In genomic region chr8:11203260-11204110, GRCm38 (mm10) we compare ENCODE assay signal across 12 mouse cellular contexts.
DNase-seq lines count a peak whose midpoint lies in the region; ATAC-seq and TF ChIP-seq lines count a peak whose summit lies in the region.
"Had no signal": no experiment of that assay in that cellular context is flagged by ENCODE, and none has a peak within 500 bp of the region (broad histone marks: within the 10 kb centered on the region; RNA-seq: fewer than 3 reads in every experiment).

No protein-coding gene starts in this region.

- no peak overlapping the region for H3K27ac ChIP-seq in forebrain, postnatal 0 days (ENCODE audit: low read depth, low read length)
- no peak overlapping the region for H3K27ac ChIP-seq in forebrain, embryonic 14.5 days (ENCODE audit: low read depth, low read length)
- H3K27ac ChIP-seq in hindbrain, embryonic 13.5 days: peak overlapping the region; percentile 72
- H3K27ac ChIP-seq: limb, embryonic 13.5 days had no signal

- TF ChIP-seq CTCF in forebrain, postnatal 0 days (IDR thresholded peaks at IDR 0.05; ENCODE audit: low read depth): no peak

- H3K36me3 ChIP-seq in forebrain, postnatal 0 days (ENCODE audit: insufficient read depth): peaks cover 25% of the 10 kb centered on the region
- no peaks in the 10 kb centered on the region for H3K36me3 ChIP-seq in forebrain, embryonic 14.5 days (ENCODE audit: control insufficient read depth, insufficient read depth, low read length)
- no peaks in the 10 kb centered on the region for H3K36me3 ChIP-seq in hindbrain, embryonic 13.5 days

- no peaks in the 10 kb centered on the region for H3K4me1 ChIP-seq in forebrain, postnatal 0 days (ENCODE audit: insufficient read depth)
- no peaks in the 10 kb centered on the region for H3K4me1 ChIP-seq in forebrain, embryonic 14.5 days (ENCODE audit: control insufficient read depth, insufficient read depth, low read length)
- H3K4me1 ChIP-seq in hindbrain, embryonic 13.5 days (replicated peaks): peaks cover 12% of the 10 kb centered on the region
- H3K4me1 ChIP-seq: limb, embryonic 13.5 days had no signal

- no peaks in the 10 kb centered on the region for H3K9me3 ChIP-seq in forebrain, postnatal 0 days (ENCODE audit: low read length)
- H3K9me3 ChIP-seq in forebrain, embryonic 14.5 days (replicated peaks; ENCODE audit: control insufficient read depth, low read length): no peaks in the 10 kb centered on the region
- no peaks in the 10 kb centered on the region for H3K9me3 ChIP-seq in hindbrain, embryonic 13.5 days
- H3K9me3 ChIP-seq: limb, embryonic 13.5 days had no signal

- intact Hi-C loops in left cerebral cortex, postnatal 25 days (cut with DNase I): no loop called here
- intact Hi-C loops in left cerebral cortex, postnatal 4 days (cut with DNase I): no loop called here

- peak; percentile 69 for ATAC-seq in forebrain, postnatal 0 days
- ATAC-seq in forebrain, embryonic 14.5 days: no peak
- peak; percentile 47 for ATAC-seq in hindbrain, embryonic 13.5 days (ENCODE audit: low FRiP score)

- no peak for DNase-seq in forebrain, postnatal 0 days
- no peak for DNase-seq in forebrain, embryonic 14.5 days (ENCODE audit: low spot score)
- peak; percentile 38 to 72 for DNase-seq in left cerebral cortex, postnatal 25 days (ENCODE audit: low spot score in 2 of 2)
- no peak for DNase-seq in left cerebral cortex, postnatal 4 days
- peak; percentile 44 to 48 for DNase-seq in right cerebral cortex, adult 2 months (ENCODE audit: low spot score in 2 of 2)
- no peak for DNase-seq in urinary bladder, postnatal 10 days (ENCODE audit: low spot score)
- no peak for DNase-seq in embryo, embryonic 11 days
- DNase-seq: cerebellum, postnatal 14 days; lung, postnatal 14 days; thymus, postnatal 36 days had no signal

- no peak overlapping the region for H3K9ac ChIP-seq in forebrain, postnatal 0 days
- no peak overlapping the region for H3K9ac ChIP-seq in forebrain, embryonic 14.5 days (ENCODE audit: low read length)
- H3K9ac ChIP-seq in hindbrain, embryonic 13.5 days: no peak overlapping the region
- H3K9ac ChIP-seq: limb, embryonic 13.5 days had no signal

- no peak overlapping the region for H3K4me3 ChIP-seq in forebrain, postnatal 0 days (ENCODE audit: low read depth, low read length)
- no peak overlapping the region for H3K4me3 ChIP-seq in forebrain, embryonic 14.5 days (ENCODE audit: low read depth, low read length)
- no peak overlapping the region for H3K4me3 ChIP-seq in hindbrain, embryonic 13.5 days
- H3K4me3 ChIP-seq: limb, embryonic 13.5 days had no signal

- no peaks in the 10 kb centered on the region for H3K27me3 ChIP-seq in forebrain, postnatal 0 days (ENCODE audit: insufficient read depth, low read length)
- no peaks in the 10 kb centered on the region for H3K27me3 ChIP-seq in forebrain, embryonic 14.5 days (replicated peaks; ENCODE audit: control insufficient read depth, insufficient read depth, low read length)
- H3K27me3 ChIP-seq in hindbrain, embryonic 13.5 days: no peaks in the 10 kb centered on the region
- H3K27me3 ChIP-seq: limb, embryonic 13.5 days had no signal

- H3K4me2 ChIP-seq in forebrain, postnatal 0 days (ENCODE audit: low read depth): no peak overlapping the region
- no peak overlapping the region for H3K4me2 ChIP-seq in forebrain, embryonic 14.5 days (ENCODE audit: low read length)
- no peak overlapping the region for H3K4me2 ChIP-seq in hindbrain, embryonic 13.5 days
- H3K4me2 ChIP-seq: limb, embryonic 13.5 days had no signal

- 58% methylated on average over 12 of the region's 12 CpGs for WGBS in forebrain, postnatal 0 days
- 76% methylated on average over 12 of the region's 12 CpGs for WGBS in forebrain, embryonic 14.5 days
- WGBS in hindbrain, embryonic 13.5 days: 60% methylated on average over 12 of the region's 12 CpGs

Comparison
In these comparisons a context has a peak if more than half of its experiments do, and no peak if none do; other contexts are left out.
1. DNase-seq: peak in left cerebral cortex, postnatal 25 days (2 of 2) and right cerebral cortex, adult 2 months (2 of 2); none in forebrain, postnatal 0 days (single experiment), forebrain, embryonic 14.5 days (single experiment), left cerebral cortex, postnatal 4 days (single experiment), urinary bladder, postnatal 10 days (single experiment) and embryo, embryonic 11 days (single experiment).